In genomic region chr4:141958614-141959375, GRCm38 (mm10) we compare ENCODE assay signal across 8 mouse cellular contexts. TPM values are rescaled to one million over a fixed set of nuclear protein-coding genes. Genes with fewer than 3 reads are reported as not detected.
DNase-seq lines count a peak whose midpoint lies in the region; ATAC-seq and TF ChIP-seq lines count a peak whose summit lies in the region.

No protein-coding gene starts in this region.

- 51% methylated on average over 7 of the region's 7 CpGs for WGBS in kidney, postnatal 0 days
- 55% methylated on average over 7 of the region's 7 CpGs for WGBS in heart, embryonic 14.5 days
- 48% methylated on average over 7 of the region's 7 CpGs for WGBS in lung, adult 2 months
- WGBS in stomach, embryonic 15.5 days = 47% methylated on average over 7 of the region's 7 CpGs

- H3K27me3 ChIP-seq in kidney, postnatal 0 days (ENCODE audit: insufficient read depth, low read length) = no peaks in the 10 kb centered on the region
- H3K27me3 ChIP-seq in heart, embryonic 14.5 days (ENCODE audit: control insufficient read depth, insufficient read depth, low read length) = no peaks in the 10 kb centered on the region
- H3K27me3 ChIP-seq in stomach, embryonic 15.5 days (replicated peaks) = no peaks in the 10 kb centered on the region

- DNase-seq in kidney, postnatal 0 days (ENCODE audit: low spot score) = peak; percentile 55
- DNase-seq in kidney, adult 9 months = no peak
- peak; percentile 60 for DNase-seq in brain, adult 2 months (ENCODE audit: low read depth, low spot score)
- peak; percentile 39 for DNase-seq in lung, adult 2 months
- no peak for DNase-seq in embryo, embryonic 10 days (ENCODE audit: low spot score)
- DNase-seq in right cerebral cortex, postnatal 4 days = no peak

- peak overlapping the region; percentile 36; the same call in 1 of the 2 replicates for H3K4me2 ChIP-seq in kidney, postnatal 0 days (ENCODE audit: low read length)
- 0 out of 2 replicates have a peak overlapping the region, but pooled peaks have one; percentile 26 for H3K4me2 ChIP-seq in heart, embryonic 14.5 days (ENCODE audit: low read length)
- peak overlapping the region; percentile 22; the same call in 1 of the 2 replicates for H3K4me2 ChIP-seq in stomach, embryonic 15.5 days

- no peaks in the 10 kb centered on the region for H3K36me3 ChIP-seq in kidney, postnatal 0 days (ENCODE audit: insufficient read depth, low read length)
- H3K36me3 ChIP-seq in heart, embryonic 14.5 days (ENCODE audit: control insufficient read depth, insufficient read depth, low read length) = no peaks in the 10 kb centered on the region
- H3K36me3 ChIP-seq in stomach, embryonic 15.5 days = no peaks in the 10 kb centered on the region

- H3K9me3 ChIP-seq in kidney, postnatal 0 days (replicated peaks; ENCODE audit: low read length) = no peaks in the 10 kb centered on the region
- peaks cover 7% of the 10 kb centered on the region; the same call in 1 of the 2 replicates for H3K9me3 ChIP-seq in heart, embryonic 14.5 days (ENCODE audit: control insufficient read depth, low read length)
- H3K9me3 ChIP-seq in stomach, embryonic 15.5 days = no peaks in the 10 kb centered on the region

- no peak overlapping the region for H3K9ac ChIP-seq in kidney, postnatal 0 days (ENCODE audit: low read depth, low read length)
- H3K9ac ChIP-seq in heart, embryonic 14.5 days (ENCODE audit: low read length) = no peak overlapping the region
- H3K9ac ChIP-seq in stomach, embryonic 15.5 days = no peak overlapping the region

- TF ChIP-seq CTCF in kidney, postnatal 0 days (IDR thresholded peaks at IDR 0.05; ENCODE audit: low read depth) = no peak
- no peak for TF ChIP-seq CTCF in lung, adult 2 months (IDR thresholded peaks at IDR 0.05; ENCODE audit: insufficient read depth, low read length)

- H3K4me3 ChIP-seq in kidney, postnatal 0 days (replicated peaks; ENCODE audit: low read depth, low read length) = no peak overlapping the region
- no peak overlapping the region for H3K4me3 ChIP-seq in heart, embryonic 14.5 days (ENCODE audit: control insufficient read depth in 1 of 2, insufficient read depth in 1 of 2, low read depth in 1 of 2, low read length in 2 of 2)
- H3K4me3 ChIP-seq in lung, adult 2 months (replicated peaks; ENCODE audit: extremely low read depth, low read depth, low read length) = no peak overlapping the region
- H3K4me3 ChIP-seq in stomach, embryonic 15.5 days (replicated peaks) = no peak overlapping the region

- peak overlapping the region; percentile 31; the same call in 1 of the 2 replicates for H3K27ac ChIP-seq in kidney, postnatal 0 days
- H3K27ac ChIP-seq in heart, embryonic 14.5 days (replicated peaks in 1 of 2; ENCODE audit: control insufficient read depth in 1 of 2, insufficient read depth in 1 of 2, low read depth in 2 of 2, low read length in 2 of 2) = no peak overlapping the region
- peak overlapping the region; percentile 40; the same call in 1 of the 2 replicates for H3K27ac ChIP-seq in stomach, embryonic 15.5 days

- peak; percentile 19; the same call in 1 of the 2 replicates for ATAC-seq in kidney, postnatal 0 days (replicated peaks; ENCODE audit: low FRiP score, low read depth)
- ATAC-seq in heart, embryonic 14.5 days (ENCODE audit: insufficient number of reproducible peaks, insufficient read depth, low FRiP score, low read depth) = no peak
- ATAC-seq in stomach, embryonic 15.5 days (ENCODE audit: insufficient read depth, low FRiP score, low read depth) = peak; percentile 51; the same call in 1 of the 2 replicates

- TF ChIP-seq POLR2A in lung, adult 2 months (IDR thresholded peaks at IDR 0.05; ENCODE audit: borderline replicate concordance, extremely low read depth, low read depth, low read length) = peak; percentile 53; the same call in 1 of the 2 replicates

- 0 out of 2 replicates have a peak, but pooled peaks cover 4% of the 10 kb centered on the region for H3K4me1 ChIP-seq in kidney, postnatal 0 days (replicated peaks; ENCODE audit: insufficient read depth, low read length)
- peaks cover 10 to 17% of the 10 kb centered on the region in 2 experiments; a peak in 3 of 4 replicates for H3K4me1 ChIP-seq in heart, embryonic 14.5 days (ENCODE audit: control insufficient read depth in 2 of 2, insufficient read depth in 2 of 2, low read length in 2 of 2)
- peaks cover 17% of the 10 kb centered on the region for H3K4me1 ChIP-seq in lung, adult 2 months (ENCODE audit: control insufficient read depth, insufficient read depth, low read length)
- peaks cover 24% of the 10 kb centered on the region for H3K4me1 ChIP-seq in stomach, embryonic 15.5 days

RNA-seq across cellular contexts. Expression of gene Fhad1, which starts 56.1 kb away (rescaled TPM):
- 0.32 and 0.50 TPM in 2 replicates for polyA plus RNA-seq in kidney, postnatal 0 days (2015; fragmentation: Nextera tagmentation; extraction: Ambion mirVana)
- polyA plus RNA-seq in heart, embryonic 14.5 days (2014; fragmentation: Nextera tagmentation; extraction: Ambion mirVana) = 2.5 and 3.3 TPM in 2 replicates
- 6.9 and 7.9 TPM in 2 replicates for polyA plus RNA-seq in lung, adult 2 months (2012; rRNA removed)
- 2.0 and 2.7 TPM in 2 replicates for polyA plus RNA-seq in stomach, embryonic 15.5 days (2015; fragmentation: Nextera tagmentation; extraction: Ambion mirVana)

Comparison
In these comparisons a context has a peak if more than half of its experiments do, and no peak if none do; other contexts are left out.
1. DNase-seq: peak in kidney, postnatal 0 days (single experiment), brain, adult 2 months (single experiment) and lung, adult 2 months (single experiment); none in kidney, adult 9 months (single experiment), embryo, embryonic 10 days (single experiment) and right cerebral cortex, postnatal 4 days (single experiment).
2. H3K27ac ChIP-seq: peak in kidney, postnatal 0 days (single experiment) and stomach, embryonic 15.5 days (single experiment); none in heart, embryonic 14.5 days (0 of 2).
3. Peak in every context shown above with its lines, with median percentiles within 50 percentile points of each other: H3K4me2 ChIP-seq.